Mouse (Mus musculus): ENCODE measurements around the gene Gm17509.

Gm17509 gene

DNA sequence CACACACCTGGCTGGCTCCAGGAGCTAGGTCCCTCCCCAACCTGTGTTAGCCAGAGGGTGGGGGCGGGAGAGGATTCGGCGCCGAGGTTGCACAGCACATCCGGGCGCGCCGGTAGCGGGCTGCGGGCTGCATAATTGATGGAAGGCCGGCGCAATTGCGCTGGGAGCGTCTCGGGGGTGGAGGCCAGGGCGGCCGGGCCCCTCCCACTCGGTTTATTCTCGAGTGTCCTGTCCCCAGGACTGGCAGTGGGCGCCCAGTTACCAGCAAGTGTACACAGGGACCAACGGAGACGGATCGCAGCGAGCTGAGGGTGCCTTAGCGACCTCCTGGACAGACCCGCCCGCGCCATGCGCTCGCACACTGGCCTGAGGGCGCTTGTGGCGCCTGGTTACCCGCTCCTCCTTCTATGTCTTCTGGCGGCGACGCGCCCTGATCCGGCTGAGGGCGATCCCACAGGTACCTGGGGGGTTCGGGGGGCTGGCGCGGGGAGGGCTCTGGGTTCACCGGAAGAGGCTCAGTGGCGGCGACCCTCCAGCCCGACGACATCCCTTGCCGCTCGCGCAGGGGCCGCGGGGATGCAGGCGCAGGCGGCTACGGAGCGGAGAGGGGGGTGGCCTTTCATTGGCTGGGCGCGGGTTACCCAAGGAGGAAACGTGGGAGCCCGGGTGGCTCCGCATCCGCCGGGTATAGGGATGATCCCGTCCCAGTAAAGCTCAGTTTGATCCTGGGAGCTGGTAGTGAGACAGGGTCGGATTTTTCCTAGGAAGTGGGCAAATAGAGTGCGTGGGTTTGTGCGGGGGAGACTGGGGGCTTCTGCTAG, at the start of gene Gm17509:
Gene Gm17509 (minus strand): TSS at position 575 of the 821 bp plus-strand sequence.
- DNase-seq, result no peak

GRCm38 (mm10) chr13:117267963-117268362, 47.1 kb upstream of the Gm17509 start:
- DNase-seq, result no peak

DNA sequence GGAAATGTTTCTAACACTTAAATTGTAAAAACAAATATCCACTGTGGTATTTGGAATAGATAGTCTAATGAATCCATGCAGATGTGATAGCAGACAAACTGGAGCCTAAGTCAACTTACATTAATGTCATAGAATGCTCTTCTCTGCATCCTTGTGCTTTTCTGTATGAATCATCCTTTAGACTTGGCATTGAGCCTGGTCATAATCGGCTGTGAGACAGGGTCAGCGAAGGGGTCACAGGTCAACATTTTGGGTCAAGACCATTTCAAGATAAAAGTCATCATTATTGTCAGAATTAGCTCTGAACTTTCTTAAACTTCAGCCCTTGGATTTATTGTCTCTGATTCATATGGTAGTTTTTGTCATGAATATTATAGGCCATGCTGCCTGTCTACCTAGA, 45.3 kb upstream of the Gm17509 start:
- no peak for DNase-seq

DNA sequence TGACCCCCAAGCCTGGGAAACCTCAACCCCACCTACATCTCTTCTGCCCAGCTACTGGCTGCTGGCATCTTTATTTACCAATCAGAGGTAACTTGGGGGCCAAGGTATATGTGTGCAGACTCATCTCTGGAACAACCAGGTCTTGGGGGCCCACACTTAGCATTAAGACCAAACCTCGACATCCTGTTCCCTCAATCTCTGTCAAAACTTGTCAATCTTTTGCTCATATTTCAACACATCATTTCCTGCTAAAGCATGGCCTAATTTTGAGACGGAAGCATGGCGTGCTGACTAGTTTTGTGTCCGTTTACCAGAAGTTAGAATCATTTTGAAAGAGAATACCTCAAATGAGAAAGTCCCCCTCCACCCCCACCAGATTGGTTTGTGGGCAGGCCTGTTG, 39.8 kb upstream of the Gm17509 start:
- DNase-seq, result no peak

GRCm38 (mm10) chr13:117242621-117243020, 21.7 kb upstream of the Gm17509 start:
- no peak for DNase-seq

GRCm38 (mm10) chr13:117242063-117242462, 21.2 kb upstream of the Gm17509 start:
- no peak for DNase-seq

DNA sequence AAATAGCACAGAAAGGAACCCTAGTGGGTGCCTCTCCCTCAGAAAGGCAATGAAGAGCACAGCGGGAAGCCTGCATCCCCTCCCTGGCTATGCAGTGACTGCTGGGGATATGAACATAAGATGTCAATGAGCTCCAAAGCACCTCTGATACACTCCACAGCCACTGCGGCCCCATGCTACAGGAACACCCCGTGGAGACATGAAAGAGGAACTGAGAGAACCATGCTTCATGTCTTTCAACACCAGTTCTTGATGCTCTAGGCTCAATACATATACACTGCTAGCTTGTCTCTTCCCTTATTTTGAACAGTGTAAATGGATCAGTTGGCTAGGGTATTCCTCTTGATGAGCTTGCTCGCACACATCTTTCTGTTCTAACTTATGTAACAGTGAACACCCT, 16.2 kb upstream of the Gm17509 start:
- no peak for DNase-seq

- peak; percentile 46 for DNase-seq
Measured at GRCm38 (mm10) chr13:117235530-117236212, 14.8 kb upstream of the Gm17509 start.

GRCm38 (mm10) chr13:117234486-117234885, 13.6 kb upstream of the Gm17509 start:
- no peak for DNase-seq

DNA sequence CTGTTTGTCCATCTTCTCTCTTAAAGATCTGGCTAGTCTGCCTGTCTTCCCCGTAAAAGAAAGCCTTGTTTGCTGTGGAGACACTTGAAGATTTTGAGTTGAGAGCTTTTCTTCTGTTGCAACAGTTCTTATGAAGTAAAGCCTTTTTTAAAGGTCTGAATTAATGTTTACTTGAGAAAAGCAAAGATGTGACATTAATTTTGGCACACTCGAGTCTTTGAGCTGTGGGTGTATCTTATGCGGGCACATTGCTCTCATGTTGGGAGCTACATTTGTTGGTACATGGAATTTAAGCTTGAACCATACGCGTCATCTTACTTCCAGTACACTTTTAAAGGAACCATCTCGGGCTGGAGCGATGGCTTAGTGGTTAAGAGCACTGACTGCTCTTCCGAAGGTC, 12.9 kb upstream of the Gm17509 start:
- no peak for DNase-seq

GRCm38 (mm10) chr13:117230371-117231110, 9.7 kb upstream of the Gm17509 start:
- no peak for DNase-seq

DNA sequence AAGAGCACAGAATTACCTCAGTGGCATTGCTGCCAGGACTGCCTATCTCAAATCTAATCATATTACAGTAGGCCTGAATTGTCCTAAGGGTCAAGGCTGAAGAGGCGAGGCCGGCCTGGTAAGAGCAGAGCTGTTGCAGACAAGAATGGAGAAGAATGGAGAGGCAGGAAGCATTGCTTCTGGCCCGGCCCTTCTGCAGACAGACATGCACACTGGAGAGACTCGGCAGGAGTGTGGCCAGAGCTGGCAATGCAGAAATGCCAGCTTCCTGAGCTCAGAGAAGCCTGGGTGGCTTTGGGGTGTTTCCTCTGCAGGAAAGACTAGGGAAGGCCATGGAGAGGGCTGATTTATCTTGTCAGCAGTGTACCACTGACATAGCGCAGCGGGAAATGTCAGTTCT, 4.7 kb upstream of the Gm17509 start:
- no peak for DNase-seq

- DNase-seq, result no peak
Measured at GRCm38 (mm10) chr13:117224901-117225300, 4.0 kb upstream of the Gm17509 start.

GRCm38 (mm10) chr13:117223125-117223524, 2.2 kb upstream of the Gm17509 start:
- DNase-seq, result no peak

GRCm38 (mm10) chr13:117219871-117220500, 889 bp downstream of the Gm17509 start:
- DNase-seq, result no peak

DNA sequence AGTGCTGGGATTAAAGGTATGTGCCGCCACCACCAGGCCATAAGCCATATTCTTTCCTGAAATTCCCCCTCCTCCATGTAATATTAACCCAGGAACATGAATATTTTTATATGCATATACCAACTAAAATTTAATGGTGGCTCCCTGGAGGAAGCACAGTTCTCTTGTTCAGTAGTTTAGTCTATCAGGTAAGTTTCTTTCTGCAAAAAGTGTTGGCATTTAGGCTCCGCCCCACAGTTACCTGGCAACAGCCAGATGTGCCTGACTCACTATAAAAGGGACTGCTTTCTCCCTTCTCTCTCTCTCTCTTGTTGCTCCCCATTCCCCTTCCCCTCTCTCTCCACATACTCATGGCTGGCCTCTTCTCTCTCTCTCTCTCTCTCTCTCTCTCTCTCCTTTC, 2.8 kb downstream of the Gm17509 start:
- DNase-seq, result no peak

DNA sequence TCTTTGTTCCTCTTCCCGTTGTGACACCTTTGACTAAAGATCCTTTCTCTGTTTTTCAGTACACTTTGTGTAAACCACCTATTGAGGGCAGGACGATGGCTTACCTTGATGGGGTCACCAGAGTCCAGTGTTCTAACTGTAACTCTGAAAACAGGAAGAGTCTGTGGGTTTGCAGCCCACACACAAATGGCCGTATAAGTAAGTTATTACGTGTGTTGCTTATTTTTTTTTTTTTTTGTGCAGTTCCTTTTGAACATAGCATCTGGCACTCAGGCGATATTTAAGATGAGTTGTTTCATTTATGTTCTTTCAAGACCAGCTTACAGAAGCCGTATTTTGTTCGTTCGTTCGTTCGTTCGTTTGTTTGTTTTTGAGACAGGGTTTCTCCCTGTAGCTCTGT, 3.3 kb downstream of the Gm17509 start:
- no peak for DNase-seq

GRCm38 (mm10) chr13:117216752-117217363, 4.0 kb downstream of the Gm17509 start:
- DNase-seq, result no peak

DNA sequence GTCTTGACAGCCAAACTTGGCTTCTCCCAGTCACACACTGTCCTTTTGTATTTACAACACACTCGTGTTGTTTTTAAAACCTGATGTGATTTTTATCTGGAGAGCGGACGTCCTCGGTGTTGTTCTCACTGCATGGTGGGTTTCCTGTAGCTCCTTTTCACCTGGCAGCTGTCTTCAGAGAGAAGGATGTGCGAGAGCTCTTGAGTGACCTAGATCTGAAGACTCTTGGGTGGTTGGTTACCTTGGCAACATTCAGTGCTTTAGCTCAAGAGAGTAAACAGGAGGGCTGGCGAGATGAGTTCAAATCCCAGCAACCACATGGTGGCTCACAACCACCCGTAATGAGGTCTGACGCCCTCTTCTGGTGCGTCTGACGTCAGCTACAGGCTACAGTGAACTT, 4.7 kb downstream of the Gm17509 start:
- DNase-seq, result no peak

DNA sequence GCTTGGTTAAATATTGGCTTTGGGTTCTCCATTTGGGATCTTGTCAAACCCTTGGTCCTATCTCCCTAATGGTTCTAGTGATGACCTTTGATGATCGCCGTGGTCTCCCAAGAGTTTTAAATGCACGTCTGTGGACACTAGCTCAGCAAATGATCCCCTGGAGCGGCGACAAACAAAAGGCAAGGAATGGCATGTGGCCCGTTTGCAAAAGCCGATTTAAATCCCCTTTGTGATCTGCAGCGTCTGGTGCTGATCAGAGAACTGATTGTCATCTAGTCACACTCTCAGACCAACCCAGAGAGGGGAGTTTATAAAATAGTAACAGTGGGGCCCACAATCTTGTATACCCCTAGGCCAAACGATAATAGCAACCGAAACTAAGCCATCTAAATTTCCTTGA, 5.4 kb downstream of the Gm17509 start:
- DNase-seq, result no peak

DNA sequence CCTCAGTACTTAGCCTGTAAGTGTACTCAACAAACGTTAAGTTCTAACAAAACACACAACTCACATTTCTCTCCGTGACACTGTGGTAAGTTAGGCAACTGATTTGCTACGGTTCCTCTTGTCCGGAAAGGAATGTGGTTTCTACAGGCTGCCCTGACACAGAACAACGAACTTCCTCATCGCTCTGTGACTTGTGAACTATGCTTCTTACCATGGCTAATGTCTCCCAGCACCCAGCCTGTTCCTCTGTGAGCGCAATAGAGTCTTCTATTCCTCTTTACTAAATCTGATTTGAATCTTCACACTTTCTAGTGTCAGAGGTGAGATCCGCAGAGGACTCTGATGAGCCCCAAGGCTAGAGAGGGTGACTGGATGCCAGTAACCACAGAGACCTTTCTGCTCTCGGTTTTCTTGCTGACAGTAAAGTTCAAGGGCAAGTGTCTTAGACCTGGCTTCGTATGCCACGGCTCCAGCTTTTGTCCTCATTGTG, 9.4 kb downstream of the Gm17509 start:
- DNase-seq, result no peak

- no peak for DNase-seq
Measured at GRCm38 (mm10) chr13:117208236-117208635, 12.6 kb downstream of the Gm17509 start, which contains the start of gene Emb. Gene Emb (plus strand): TSS chr13:117208536.

Measured in kidney, adult 9 months (tissue).